Mouse (Mus musculus) stomach, postnatal 0 days (tissue): ENCODE results near the gene Med27. TPM values are rescaled to one million over a fixed set of nuclear protein-coding genes. Genes with fewer than 3 reads are reported as not detected.

Experiments used
- ATAC-seq: fragments of 200-750 bp; cut with Nextera tagmentation; 2 replicates; pipeline ENCODE4 v1.8.0; 2017; ENCODE audit not compliant: low FRiP score, low TSS enrichment
- DNase-seq: peaks from one replicate; pipeline ENCODE4 v3.0.0-alpha.2; 2016; ENCODE audit warnings: low spot score
- H3K27ac ChIP-seq: fragments of 300-500 bp; sonication (generic); replicated peaks from 2 replicates; pipeline ENCODE4 v1.5.1; 2014; ENCODE audit warnings: mild to moderate bottlenecking, control low read depth
- H3K27me3 ChIP-seq: fragments of 300-500 bp; sonication (generic); 2 replicates; pipeline ENCODE4 v1.6.1; 2014; ENCODE audit warnings: low read length; ENCODE audit not compliant: control insufficient read depth, insufficient read depth
- H3K36me3 ChIP-seq: fragments of 300-500 bp; sonication (generic); 2 replicates; pipeline ENCODE4 v1.6.1; 2014; ENCODE audit warnings: low read length, mixed read lengths; ENCODE audit not compliant: control insufficient read depth, insufficient read depth
- H3K4me1 ChIP-seq: fragments of 300-500 bp; sonication (generic); replicated peaks from 2 replicates; pipeline ENCODE4 v1.6.1; 2014; ENCODE audit warnings: antibody characterized with exemption; ENCODE audit not compliant: control insufficient read depth, insufficient read depth
- H3K4me2 ChIP-seq: fragments of 300-500 bp; sonication (generic); replicated peaks from 2 replicates; pipeline ENCODE4 v1.6.1; 2014; ENCODE audit warnings: low read depth, mild to moderate bottlenecking, control low read depth, moderate library complexity
- H3K4me3 ChIP-seq: fragments of 300-500 bp; sonication (generic); 2 replicates; pipeline ENCODE4 v1.5.1; 2014; ENCODE audit warnings: low read depth, low read length, control low read depth
- H3K9ac ChIP-seq: fragments of 300-500 bp; sonication (generic); 2 replicates; pipeline ENCODE4 v1.6.1; 2014; ENCODE audit warnings: mild to moderate bottlenecking, low read length, control low read depth, mixed read lengths
- H3K9me3 ChIP-seq: fragments of 300-500 bp; sonication (generic); 2 replicates; pipeline ENCODE4 v1.6.1; 2016; ENCODE audit warnings: low read length; ENCODE audit not compliant: control insufficient read depth
- CTCF ChIP-seq: IDR thresholded peaks from 2 replicates; pipeline ENCODE4 v1.5.1; 2016; ENCODE audit warnings: antibody characterized with exemption, low read depth, mild to moderate bottlenecking, moderate library complexity
- EP300 ChIP-seq: optimal IDR thresholded peaks from 2 replicates; pipeline ENCODE3; 2016; ENCODE audit warnings: antibody characterized with exemption
- WGBS: fragments of 180-500 bp; shearing (Covaris S2); extraction: QIAGEN DNeasy Blood & Tissue Kit; methylation state at CpG from one replicate; pipeline ENCODE4 v1.1.7; 2014; 5-methylcytosine and 5-hydroxymethylcytosine counted together
- polyA plus RNA-seq: library from polyadenylated mRNA; unstranded; fragments of >200 nt; fragmentation: Nextera tagmentation; extraction: Ambion mirVana; gene quantifications from 2 replicates; pipeline ENCODE4 v1.2.1, GENCODE M21; 2015

Med27 gene
- polyA plus RNA-seq, 1 experiment from 2014 or later: 25.6 TPM

DNA sequence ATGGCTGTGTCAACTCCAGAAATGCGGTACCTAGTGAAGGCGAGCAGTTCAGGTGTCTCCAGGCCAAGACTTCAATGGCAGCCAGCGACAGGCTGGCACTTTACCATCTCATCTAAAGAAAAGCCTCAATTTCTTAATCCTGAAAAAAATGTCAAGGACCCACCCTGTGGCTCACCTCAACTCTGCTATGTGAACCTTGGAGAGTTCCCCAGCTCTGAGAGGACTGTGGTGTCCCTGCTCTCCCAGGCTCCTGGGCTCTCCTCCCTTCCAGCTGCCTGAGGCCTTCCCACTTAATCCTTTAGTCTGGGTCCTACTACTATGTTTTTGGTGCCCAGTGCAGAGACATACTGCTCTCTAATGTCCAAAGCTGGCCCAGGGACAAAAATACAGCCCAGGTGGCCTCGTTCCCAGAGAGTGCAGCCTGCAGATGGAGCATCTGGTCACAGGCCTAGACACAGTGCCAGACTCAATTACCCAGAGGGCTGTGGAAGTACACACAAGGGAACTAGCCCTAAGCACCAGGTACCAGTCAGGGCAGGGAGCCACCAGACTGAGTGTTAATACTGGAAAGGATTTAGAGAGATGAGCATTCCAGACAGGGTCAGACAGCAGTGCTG lies 169.3 kb downstream of the Med27 start:
- Histone ChIP-seq H3K9ac (no peak overlapping the region), H3K27me3 (no peaks in the 10 kb centered on the region), H3K9me3 (no peaks in the 10 kb centered on the region), H3K4me2 (no peak overlapping the region), H3K4me3 (no peak overlapping the region), H3K4me1 (no peaks in the 10 kb centered on the region), H3K27ac (no peak overlapping the region), H3K36me3 (no peaks in the 10 kb centered on the region)
- WGBS: 79% methylated on average over 4 of the region's 4 CpGs
- DNase-seq: no peak
- no peak for ATAC-seq
- no peak for TF ChIP-seq CTCF
- TF ChIP-seq EP300: no peak

GRCm38 (mm10) chr2:29516621-29517170 lies 170.1 kb downstream of the Med27 start:
- Histone ChIP-seq H3K27me3 (no peaks in the 10 kb centered on the region), H3K9me3 (no peaks in the 10 kb centered on the region), H3K36me3 (no peaks in the 10 kb centered on the region), H3K9ac (no peak overlapping the region), H3K4me1 (no peaks in the 10 kb centered on the region), H3K4me3 (no peak overlapping the region), H3K27ac (no peak overlapping the region), H3K4me2 (no peak overlapping the region)
- TF ChIP-seq CTCF: no peak
- TF ChIP-seq EP300: no peak
- no peak for DNase-seq
- ATAC-seq: no peak
- 37% methylated on average over 9 of the region's 9 CpGs for WGBS

GRCm38 (mm10) chr2:29519402-29519801 lies 172.8 kb downstream of the Med27 start:
- DNase-seq (no peak), ATAC-seq (no peak)
- Histone ChIP-seq H3K4me1 (no peaks in the 10 kb centered on the region), H3K4me3 (no peak overlapping the region), H3K9me3 (no peaks in the 10 kb centered on the region), H3K27ac (no peak overlapping the region), H3K36me3 (no peaks in the 10 kb centered on the region), H3K9ac (no peak overlapping the region), H3K27me3 (no peaks in the 10 kb centered on the region), H3K4me2 (no peak overlapping the region)
- 67% methylated on average over 3 of the region's 3 CpGs for WGBS
- TF ChIP-seq CTCF (no peak), EP300 (no peak)

DNA sequence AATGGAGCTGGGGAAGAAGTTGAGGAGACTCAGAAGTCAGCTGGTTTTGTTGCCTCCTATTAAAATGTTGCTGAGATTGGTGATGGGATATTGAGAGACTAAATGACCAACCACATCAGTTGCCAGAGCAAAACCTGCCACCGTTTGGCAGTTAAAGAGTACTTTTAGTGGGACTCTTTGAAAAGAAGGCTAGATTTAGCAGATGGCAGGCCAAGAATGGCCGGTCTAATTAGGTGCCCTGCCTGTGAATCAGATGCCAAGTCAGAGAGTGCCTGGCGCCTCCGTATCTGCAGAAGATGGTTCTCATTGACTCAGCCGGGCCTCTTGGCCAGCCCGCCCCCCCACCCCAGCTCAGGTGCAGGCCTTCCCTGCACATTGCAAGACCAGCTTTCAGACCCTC lies 173.6 kb downstream of the Med27 start:
- 88% methylated on average over 6 of the region's 6 CpGs for WGBS
- no peak overlapping the region for H3K9ac ChIP-seq
- no peaks in the 10 kb centered on the region for H3K9me3 ChIP-seq
- no peak overlapping the region for H3K4me3 ChIP-seq
- no peak overlapping the region for H3K4me2 ChIP-seq
- H3K27me3 ChIP-seq: no peaks in the 10 kb centered on the region
- no peaks in the 10 kb centered on the region for H3K4me1 ChIP-seq
- ATAC-seq (no peak), DNase-seq (no peak)
- H3K27ac ChIP-seq: no peak overlapping the region
- no peak for TF ChIP-seq CTCF
- no peak for TF ChIP-seq EP300
- H3K36me3 ChIP-seq: no peaks in the 10 kb centered on the region

GRCm38 (mm10) chr2:29521486-29521885 lies 174.9 kb downstream of the Med27 start:
- H3K4me3 ChIP-seq: no peak overlapping the region
- no peak overlapping the region for H3K9ac ChIP-seq
- no peaks in the 10 kb centered on the region for H3K4me1 ChIP-seq
- H3K9me3 ChIP-seq: no peaks in the 10 kb centered on the region
- H3K4me2 ChIP-seq: no peak overlapping the region
- H3K27me3 ChIP-seq: no peaks in the 10 kb centered on the region
- WGBS: 85% methylated on average over 7 of the region's 7 CpGs
- ATAC-seq: no peak
- H3K36me3 ChIP-seq: no peaks in the 10 kb centered on the region
- TF ChIP-seq CTCF (no peak), EP300 (no peak)
- no peak overlapping the region for H3K27ac ChIP-seq
- DNase-seq: no peak

DNA sequence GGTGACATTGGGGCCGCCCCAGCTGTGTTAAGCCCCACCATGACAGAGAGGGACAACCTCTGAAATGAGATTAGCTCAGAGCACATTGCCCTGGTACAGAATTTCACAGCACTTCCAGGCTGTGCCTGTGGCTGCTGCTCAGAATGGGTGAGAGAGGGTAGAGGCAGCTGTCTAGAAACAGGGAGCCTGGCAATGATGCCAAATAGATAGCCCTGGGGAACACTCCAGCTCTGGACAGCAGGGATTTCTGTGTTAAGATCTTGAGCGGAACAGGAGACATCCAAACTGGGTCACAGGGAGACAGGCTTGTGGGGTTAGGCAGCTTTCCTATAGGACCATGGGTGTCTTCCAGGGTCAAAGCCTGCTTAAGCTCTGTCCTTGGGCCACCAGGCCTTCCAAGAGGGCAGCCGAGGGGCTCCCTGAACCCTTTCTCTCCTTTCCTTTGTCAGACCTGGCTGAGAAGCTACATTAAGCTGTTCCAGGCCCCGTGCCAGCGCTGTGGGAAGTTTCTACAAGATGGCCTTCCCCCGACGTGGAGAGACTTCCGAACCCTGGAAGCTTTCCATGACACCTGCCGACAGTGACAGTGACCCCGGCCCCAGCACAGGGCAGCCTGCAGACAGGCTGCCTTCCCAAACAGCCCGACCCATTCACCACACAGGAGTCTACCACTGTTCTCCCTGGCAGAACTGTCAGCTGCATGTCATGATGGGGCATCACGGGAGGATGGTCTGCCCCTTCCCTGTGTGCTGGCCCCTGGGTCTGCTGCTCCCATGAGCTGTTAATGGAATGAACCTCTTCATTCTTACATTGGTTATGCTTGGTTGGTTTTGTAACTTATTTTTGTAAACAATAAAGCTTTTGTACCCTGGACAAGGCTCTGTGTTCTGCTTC lies 177.5 kb downstream of the Med27 start:
- no peak for DNase-seq
- no peaks in the 10 kb centered on the region for H3K9me3 ChIP-seq
- H3K27me3 ChIP-seq: no peaks in the 10 kb centered on the region
- H3K4me1 ChIP-seq: no peaks in the 10 kb centered on the region
- H3K4me3 ChIP-seq: no peak overlapping the region
- no peak for ATAC-seq
- no peak overlapping the region for H3K9ac ChIP-seq
- no peak for TF ChIP-seq CTCF
- TF ChIP-seq EP300: no peak
- H3K27ac ChIP-seq: no peak overlapping the region
- H3K4me2 ChIP-seq: no peak overlapping the region
- H3K36me3 ChIP-seq: no peaks in the 10 kb centered on the region
- WGBS: 67% methylated on average over 12 of the region's 12 CpGs
